Mouse (Mus musculus): ENCODE results near the gene Gm27027. TPM values are rescaled to one million over a fixed set of nuclear protein-coding genes. Genes with fewer than 3 reads are reported as not detected.

The Gm27027 gene
- polyA plus RNA-seq, 1 experiment from 2014 or later, result not detected

- Histone ChIP-seq H3K27ac (replicated peaks in 1 of 2; ENCODE audit: control insufficient read depth in 1 of 2, insufficient read depth in 1 of 2, low read depth in 2 of 2, low read length in 2 of 2) (peak overlapping the region; percentile 10 to 58; a peak in 2 of 4 replicates), H3K4me3 (ENCODE audit: control insufficient read depth in 1 of 2, insufficient read depth in 1 of 2, low read depth in 1 of 2, low read length in 2 of 2) (no peak overlapping the region), H3K36me3 (ENCODE audit: control insufficient read depth, insufficient read depth, low read length) (peaks cover 91% of the 10 kb centered on the region), H3K9me3 (ENCODE audit: control insufficient read depth, low read length) (no peaks in the 10 kb centered on the region), H3K27me3 (ENCODE audit: control insufficient read depth, insufficient read depth, low read length) (no peaks in the 10 kb centered on the region), H3K4me1 (ENCODE audit: control insufficient read depth in 2 of 2, insufficient read depth in 2 of 2, low read length in 2 of 2) (peaks cover 12 to 36% of the 10 kb centered on the region in 2 experiments), H3K9ac (ENCODE audit: low read length) (no peak overlapping the region), H3K4me2 (ENCODE audit: low read length) (no peak overlapping the region)
- ATAC-seq (ENCODE audit: insufficient number of reproducible peaks, insufficient read depth, low FRiP score, low read depth), result no peak
- 57% methylated on average over 5 of the region's 5 CpGs for WGBS
Measured at GRCm38 (mm10) chr2:93992259-93992658, 3.9 kb downstream of the Gm27027 start.

- H3K4me2 ChIP-seq (ENCODE audit: low read length), result no peak overlapping the region
- H3K9ac ChIP-seq (ENCODE audit: low read length), result no peak overlapping the region
- 47% methylated on average over 3 of the region's 3 CpGs for WGBS
- peak overlapping the region; percentile 36 to 58 for H3K27ac ChIP-seq (replicated peaks in 1 of 2; ENCODE audit: control insufficient read depth in 1 of 2, insufficient read depth in 1 of 2, low read depth in 2 of 2, low read length in 2 of 2)
- ATAC-seq (ENCODE audit: insufficient number of reproducible peaks, insufficient read depth, low FRiP score, low read depth), result no peak
- no peak overlapping the region for H3K4me3 ChIP-seq (ENCODE audit: control insufficient read depth in 1 of 2, insufficient read depth in 1 of 2, low read depth in 1 of 2, low read length in 2 of 2)
- peaks cover 88% of the 10 kb centered on the region for H3K36me3 ChIP-seq (ENCODE audit: control insufficient read depth, insufficient read depth, low read length)
- no peaks in the 10 kb centered on the region for H3K27me3 ChIP-seq (ENCODE audit: control insufficient read depth, insufficient read depth, low read length)
- H3K4me1 ChIP-seq (ENCODE audit: control insufficient read depth in 2 of 2, insufficient read depth in 2 of 2, low read length in 2 of 2), result peaks cover 12 to 36% of the 10 kb centered on the region in 2 experiments
- no peaks in the 10 kb centered on the region for H3K9me3 ChIP-seq (ENCODE audit: control insufficient read depth, low read length)
Measured at GRCm38 (mm10) chr2:93991336-93991735, 4.8 kb downstream of the Gm27027 start.

GRCm38 (mm10) chr2:93988440-93988839, 7.7 kb downstream of the Gm27027 start:
- WGBS, result 91% methylated on average over 2 of the region's 2 CpGs
- H3K36me3 ChIP-seq (ENCODE audit: control insufficient read depth, insufficient read depth, low read length), result peaks cover 74% of the 10 kb centered on the region

GRCm38 (mm10) chr2:93982457-93983235, 13.5 kb downstream of the Gm27027 start:
- H3K9ac ChIP-seq (ENCODE audit: low read length), result no peak overlapping the region
- no peak overlapping the region for H3K4me2 ChIP-seq (ENCODE audit: low read length)
- no peaks in the 10 kb centered on the region for H3K27me3 ChIP-seq (ENCODE audit: control insufficient read depth, insufficient read depth, low read length)
- 82% methylated on average over 4 of the region's 4 CpGs for WGBS
- no peaks in the 10 kb centered on the region for H3K9me3 ChIP-seq (ENCODE audit: control insufficient read depth, low read length)
- H3K27ac ChIP-seq (replicated peaks in 1 of 2; ENCODE audit: control insufficient read depth in 1 of 2, insufficient read depth in 1 of 2, low read depth in 2 of 2, low read length in 2 of 2), result no peak overlapping the region
- peaks cover 69% of the 10 kb centered on the region for H3K36me3 ChIP-seq (ENCODE audit: control insufficient read depth, insufficient read depth, low read length)
- peaks cover 0 to 2% of the 10 kb centered on the region in 2 experiments; a peak in 1 of 4 replicates for H3K4me1 ChIP-seq (ENCODE audit: control insufficient read depth in 2 of 2, insufficient read depth in 2 of 2, low read length in 2 of 2)
- no peak for ATAC-seq (ENCODE audit: insufficient number of reproducible peaks, insufficient read depth, low FRiP score, low read depth)
- no peak overlapping the region for H3K4me3 ChIP-seq (ENCODE audit: control insufficient read depth in 1 of 2, insufficient read depth in 1 of 2, low read depth in 1 of 2, low read length in 2 of 2)

More at GRCm38 (mm10) chr2:93988440-93988839, 7.7 kb downstream of the Gm27027 start:
- no peak overlapping the region for H3K4me2 ChIP-seq (ENCODE audit: low read length)
- H3K27me3 ChIP-seq (ENCODE audit: control insufficient read depth, insufficient read depth, low read length), result no peaks in the 10 kb centered on the region
- H3K4me3 ChIP-seq (ENCODE audit: control insufficient read depth in 1 of 2, insufficient read depth in 1 of 2, low read depth in 1 of 2, low read length in 2 of 2), result no peak overlapping the region
- H3K9me3 ChIP-seq (ENCODE audit: control insufficient read depth, low read length), result no peaks in the 10 kb centered on the region
- ATAC-seq (ENCODE audit: insufficient number of reproducible peaks, insufficient read depth, low FRiP score, low read depth), result no peak
- H3K9ac ChIP-seq (ENCODE audit: low read length), result no peak overlapping the region
- peaks cover 11 to 22% of the 10 kb centered on the region in 2 experiments for H3K4me1 ChIP-seq (ENCODE audit: control insufficient read depth in 2 of 2, insufficient read depth in 2 of 2, low read length in 2 of 2)
- no peak overlapping the region for H3K27ac ChIP-seq (replicated peaks in 1 of 2; ENCODE audit: control insufficient read depth in 1 of 2, insufficient read depth in 1 of 2, low read depth in 2 of 2, low read length in 2 of 2)

- Histone ChIP-seq H3K4me1 (ENCODE audit: control insufficient read depth in 2 of 2, insufficient read depth in 2 of 2, low read length in 2 of 2) (peaks cover 12 to 19% of the 10 kb centered on the region in 2 experiments), H3K9me3 (ENCODE audit: control insufficient read depth, low read length) (no peaks in the 10 kb centered on the region), H3K4me3 (ENCODE audit: control insufficient read depth in 1 of 2, insufficient read depth in 1 of 2, low read depth in 1 of 2, low read length in 2 of 2) (no peak overlapping the region), H3K36me3 (ENCODE audit: control insufficient read depth, insufficient read depth, low read length) (peaks cover 54% of the 10 kb centered on the region), H3K9ac (ENCODE audit: low read length) (no peak overlapping the region), H3K27ac (replicated peaks in 1 of 2; ENCODE audit: control insufficient read depth in 1 of 2, insufficient read depth in 1 of 2, low read depth in 2 of 2, low read length in 2 of 2) (no peak overlapping the region), H3K27me3 (ENCODE audit: control insufficient read depth, insufficient read depth, low read length) (no peaks in the 10 kb centered on the region), H3K4me2 (ENCODE audit: low read length) (no peak overlapping the region)
- WGBS, result 87% methylated on average over 7 of the region's 7 CpGs
- no peak for ATAC-seq (ENCODE audit: insufficient number of reproducible peaks, insufficient read depth, low FRiP score, low read depth)
Measured at GRCm38 (mm10) chr2:93979249-93980120, 16.7 kb downstream of the Gm27027 start.

- Histone ChIP-seq H3K9ac (ENCODE audit: low read length) (peak overlapping the region; percentile 67), H3K4me2 (ENCODE audit: low read length) (peak overlapping the region; percentile 90), H3K27me3 (ENCODE audit: control insufficient read depth, insufficient read depth, low read length) (peaks cover 4% of the 10 kb centered on the region; the same call in 1 of the 2 replicates), H3K4me3 (ENCODE audit: control insufficient read depth in 1 of 2, insufficient read depth in 1 of 2, low read depth in 1 of 2, low read length in 2 of 2) (peak overlapping the region; percentile 47 to 49), H3K9me3 (ENCODE audit: control insufficient read depth, low read length) (no peaks in the 10 kb centered on the region), H3K36me3 (ENCODE audit: control insufficient read depth, insufficient read depth, low read length) (peaks cover 28% of the 10 kb centered on the region), H3K4me1 (ENCODE audit: control insufficient read depth in 2 of 2, insufficient read depth in 2 of 2, low read length in 2 of 2) (peaks cover 12 to 19% of the 10 kb centered on the region in 2 experiments), H3K27ac (replicated peaks in 1 of 2; ENCODE audit: control insufficient read depth in 1 of 2, insufficient read depth in 1 of 2, low read depth in 2 of 2, low read length in 2 of 2) (peak overlapping the region; percentile 30 to 47)
- WGBS, result 2% methylated on average over 32 of the region's 37 CpGs
- ATAC-seq (ENCODE audit: insufficient number of reproducible peaks, insufficient read depth, low FRiP score, low read depth), result peak; percentile 64
Measured at GRCm38 (mm10) chr2:93976436-93977252, 19.5 kb downstream of the Gm27027 start.

Measured in heart, embryonic 14.5 days (tissue).